Mouse (Mus musculus) limb, embryonic 11.5 days (tissue): ENCODE measurements around the gene Cfap20. TPM values are rescaled to one million over a fixed set of nuclear protein-coding genes. Genes with fewer than 3 reads are reported as not detected.

ENCODE experiments used
- ATAC-seq: fragments of 200-750 bp; cut with Nextera tagmentation; 2 replicates; pipeline ENCODE4 v1.8.0; 2017; ENCODE audit warnings: low read depth; ENCODE audit not compliant: insufficient number of reproducible peaks, low FRiP score, low TSS enrichment
- DNase-seq: peaks from one replicate; pipeline ENCODE4 v3.0.0-alpha.2; 2015; ENCODE audit warnings: low spot score
- H3K27ac ChIP-seq: fragments of 300-500 bp; sonication (generic); replicated peaks from 2 replicates; pipeline ENCODE4 v1.5.1; 2014; ENCODE audit warnings: low read depth, mild to moderate bottlenecking, low read length
- H3K27me3 ChIP-seq: fragments of 300-500 bp; sonication (generic); 2 replicates; pipeline ENCODE4 v1.6.1; 2014; ENCODE audit warnings: mild to moderate bottlenecking, low read length, mixed read lengths; ENCODE audit not compliant: control insufficient read depth, insufficient read depth
- H3K36me3 ChIP-seq: fragments of 300-500 bp; sonication (generic); 2 replicates; pipeline ENCODE4 v1.6.1; 2014; ENCODE audit warnings: mild to moderate bottlenecking, low read length, moderate library complexity, mixed read lengths; ENCODE audit not compliant: control insufficient read depth, insufficient read depth
- H3K4me1 ChIP-seq: fragments of 300-500 bp; sonication (generic); 2 replicates; pipeline ENCODE4 v1.6.1; 2014; ENCODE audit warnings: low read length, mixed read lengths; ENCODE audit not compliant: control insufficient read depth, insufficient read depth
- H3K4me2 ChIP-seq: fragments of 300-500 bp; sonication (generic); 2 replicates; pipeline ENCODE4 v1.6.1; 2014; ENCODE audit warnings: low read depth, mild to moderate bottlenecking, moderate library complexity; ENCODE audit not compliant: severe bottlenecking
- H3K4me3 ChIP-seq: fragments of 300-500 bp; sonication (generic); 2 replicates; pipeline ENCODE4 v1.5.1; 2014; ENCODE audit warnings: low read depth, low read length
- H3K9ac ChIP-seq: fragments of 300-500 bp; sonication (generic); 2 replicates; pipeline ENCODE4 v1.6.1; 2014; ENCODE audit warnings: mild to moderate bottlenecking, low read length
- H3K9me3 ChIP-seq: fragments of 300-500 bp; sonication (generic); 2 replicates; pipeline ENCODE4 v1.6.1; 2016; ENCODE audit warnings: low read length; ENCODE audit not compliant: control insufficient read depth
- WGBS: fragments of 180-500 bp; shearing (Covaris S2); extraction: QIAGEN DNeasy Blood & Tissue Kit; methylation state at CpG from one replicate; pipeline ENCODE4 v1.1.7; 2014; 5-methylcytosine and 5-hydroxymethylcytosine counted together
- polyA plus RNA-seq: library from polyadenylated mRNA; unstranded; fragments of >200 nt; fragmentation: Nextera tagmentation; extraction: Ambion mirVana; gene quantifications from 2 replicates; pipeline ENCODE4 v1.2.1, GENCODE M21; 2014

Gene Cfap20
- polyA plus RNA-seq, 1 experiment from 2014 or later = 143 TPM

- Histone ChIP-seq H3K4me1 (no peaks in the 10 kb centered on the region; the same call in 1 of the 2 replicates), H3K27ac (no peak overlapping the region), H3K4me3 (no peak overlapping the region), H3K36me3 (no peaks in the 10 kb centered on the region; the same call in 1 of the 2 replicates), H3K9ac (no peak overlapping the region), H3K9me3 (no peaks in the 10 kb centered on the region), H3K4me2 (no peak overlapping the region), H3K27me3 (no peaks in the 10 kb centered on the region)
- DNase-seq (no peak), ATAC-seq (no peak)
- 77% methylated on average over 12 of the region's 12 CpGs for WGBS
Measured at GRCm38 (mm10) chr8:95376309-95376999, 58.2 kb downstream of the Cfap20 start.

GRCm38 (mm10) chr8:95375374-95375930, 59.2 kb downstream of the Cfap20 start:
- WGBS = 91% methylated on average over 7 of the region's 7 CpGs
- H3K4me3 ChIP-seq = no peak overlapping the region
- ATAC-seq = no peak

GRCm38 (mm10) chr8:95374429-95374828, 60.2 kb downstream of the Cfap20 start:
- Histone ChIP-seq H3K4me3 (no peak overlapping the region), H3K4me2 (no peak overlapping the region), H3K9me3 (no peaks in the 10 kb centered on the region), H3K27me3 (no peaks in the 10 kb centered on the region), H3K4me1 (peaks cover 6% of the 10 kb centered on the region), H3K27ac (no peak overlapping the region), H3K36me3 (no peaks in the 10 kb centered on the region; the same call in 1 of the 2 replicates), H3K9ac (no peak overlapping the region)
- WGBS = 79% methylated on average over 3 of the region's 3 CpGs
- DNase-seq (no peak), ATAC-seq (no peak)

More at GRCm38 (mm10) chr8:95375374-95375930, 59.2 kb downstream of the Cfap20 start:
- no peak overlapping the region for H3K4me2 ChIP-seq
- H3K36me3 ChIP-seq = no peaks in the 10 kb centered on the region; the same call in 1 of the 2 replicates
- no peaks in the 10 kb centered on the region for H3K27me3 ChIP-seq
- H3K27ac ChIP-seq = no peak overlapping the region
- no peak overlapping the region for H3K9ac ChIP-seq
- no peaks in the 10 kb centered on the region; the same call in 1 of the 2 replicates for H3K4me1 ChIP-seq
- no peak for DNase-seq
- H3K9me3 ChIP-seq = no peaks in the 10 kb centered on the region

GRCm38 (mm10) chr8:95373389-95374002, 61.2 kb downstream of the Cfap20 start:
- DNase-seq = no peak
- peaks cover 6% of the 10 kb centered on the region for H3K4me1 ChIP-seq
- no peak overlapping the region for H3K4me3 ChIP-seq
- H3K9ac ChIP-seq = no peak overlapping the region
- no peak overlapping the region for H3K4me2 ChIP-seq
- no peaks in the 10 kb centered on the region for H3K27me3 ChIP-seq
- H3K9me3 ChIP-seq = no peaks in the 10 kb centered on the region
- no peak for ATAC-seq
- 82% methylated on average over 12 of the region's 12 CpGs for WGBS
- H3K27ac ChIP-seq = no peak overlapping the region
- H3K36me3 ChIP-seq = no peaks in the 10 kb centered on the region; the same call in 1 of the 2 replicates

Other genes starting within 250 kb of the Cfap20 start
- gene Kifc3, start 232.1 kb downstream of the Cfap20 start, polyA plus RNA-seq = 7.3 and 10.1 TPM in 2 replicates
- gene Cngb1, start 128.3 kb downstream of the Cfap20 start, polyA plus RNA-seq = not detected in 2 replicates
- gene Tepp, start 124.3 kb downstream of the Cfap20 start, polyA plus RNA-seq = 0.27 TPM in 1 of 2 replicates, not detected in the other
- gene Zfp319, start 102.9 kb downstream of the Cfap20 start, polyA plus RNA-seq = 7.7 and 8.6 TPM in 2 replicates
- gene Usb1, start 102.6 kb downstream of the Cfap20 start, polyA plus RNA-seq = 37.0 and 43.0 TPM in 2 replicates
- gene Mmp15, start 82.6 kb downstream of the Cfap20 start, polyA plus RNA-seq = 9.6 and 11.0 TPM in 2 replicates
- gene Csnk2a2, start 55.2 kb upstream of the Cfap20 start, polyA plus RNA-seq = 17.5 and 19.4 TPM in 2 replicates
- not detected in 2 replicates for gene Ccdc113, start 99.2 kb upstream of the Cfap20 start, polyA plus RNA-seq
- not detected in 2 replicates for gene Prss54, start 141.5 kb upstream of the Cfap20 start, polyA plus RNA-seq
- 33.4 and 33.6 TPM in 2 replicates for gene Gins3, start 198.6 kb upstream of the Cfap20 start, polyA plus RNA-seq
- 8.7 and 11.3 TPM in 2 replicates for gene Ndrg4, start 242.1 kb upstream of the Cfap20 start, polyA plus RNA-seq